Mouse (Mus musculus) ES-E14 (cell line): Measurements from ENCODE around the gene Ppm1l.

Source experiments
- CHD2 ChIP-seq: IDR thresholded peaks from 2 replicates; pipeline ENCODE4 v1.6.1; 2014; ENCODE audit warnings: mild to moderate bottlenecking, low read depth, low read length, inconsistent platforms
- HCFC1 ChIP-seq: IDR thresholded peaks from 2 replicates; pipeline ENCODE4 v1.6.1; 2012; ENCODE audit warnings: low read length, inconsistent platforms, borderline replicate concordance; ENCODE audit not compliant: insufficient read depth
- MAFK ChIP-seq: IDR thresholded peaks from 2 replicates; pipeline ENCODE4 v1.6.1; 2014; ENCODE audit warnings: mild to moderate bottlenecking, low read depth, low read length, inconsistent platforms; ENCODE audit not compliant: insufficient read depth
- ZC3H11A ChIP-seq: IDR thresholded peaks from 2 replicates; pipeline ENCODE4 v1.6.1; 2012; ENCODE audit warnings: low read depth, mild to moderate bottlenecking, inconsistent platforms, low read length, borderline replicate concordance
- ZNF384 ChIP-seq: IDR thresholded peaks from 2 replicates; pipeline ENCODE4 v1.6.1; 2012; ENCODE audit warnings: low read depth, low read length, inconsistent platforms

GRCm38 (mm10) chr3:69429319-69429718 is 112.7 kb downstream of the Ppm1l start:
- TF ChIP-seq ZC3H11A, result no peak
- no peak for TF ChIP-seq MAFK
- no peak for TF ChIP-seq HCFC1
- TF ChIP-seq CHD2, result no peak
- TF ChIP-seq ZNF384, result no peak
